Mouse (Mus musculus): ENCODE measurements around the gene Rnf4. TPM values are rescaled to one million over a fixed set of nuclear protein-coding genes. Genes with fewer than 3 reads are reported as not detected.
A peak's percentile ranks its signal among the peaks of the same experiment; 100 is the strongest.

The Rnf4 gene
- total and polyA plus RNA-seq, 3 experiments: 60.3 to 117 (median 112) TPM

- dilution Hi-C loops (cut with MboI; ENCODE audit: extremely low pct_ligation_motif_present, extremely low pct_unique_long_range_greater_than_20kb, low sequenced_read_pairs): no loop called here
- Histone ChIP-seq H3K9me3 (replicated peaks; ENCODE audit: low read length) (peaks cover 24% of the 10 kb centered on the region), H3K79me2 (replicated peaks; ENCODE audit: control insufficient read depth, extremely low read depth, insufficient read depth, poor library complexity, severe bottlenecking) (no peaks in the 10 kb centered on the region), H3K9ac (ENCODE audit: insufficient read depth, low read depth) (no peak overlapping the region), H3K27ac (ENCODE audit: insufficient read depth, low read depth) (no peak overlapping the region), H3K4me3 (replicated peaks in 1 of 3; ENCODE audit: low read depth in 2 of 3, low read length in 2 of 3, poor library complexity in 1 of 3) (no peak overlapping the region), H3K27me3 (replicated peaks) (no peaks in the 10 kb centered on the region), H3K4me2 (ENCODE audit: insufficient read depth, low read depth, poor library complexity, severe bottlenecking) (0 out of 2 replicates have a peak overlapping the region, but pooled peaks have one; percentile 50), H3K4me1 (ENCODE audit: control insufficient read depth in 1 of 2, insufficient read depth in 2 of 2) (peaks cover 0 to 8% of the 10 kb centered on the region in 2 experiments; a peak in 3 of 4 replicates), H3K36me3 (replicated peaks in 1 of 2; ENCODE audit: control insufficient read depth in 1 of 2, insufficient read depth in 1 of 2, low read length in 1 of 2) (no peaks in the 10 kb centered on the region)
- DNase-seq (ENCODE audit: extremely low read depth): no peak
- TF ChIP-seq SIN3A (IDR thresholded peaks at IDR 0.05; ENCODE audit: low read length) (no peak), KAT2A (IDR thresholded peaks at IDR 0.05; ENCODE audit: insufficient replicate concordance, low read length) (no peak), MAFK (IDR thresholded peaks at IDR 0.05; ENCODE audit: insufficient replicate concordance, low read length) (no peak), MEF2A (IDR thresholded peaks at IDR 0.05; ENCODE audit: borderline replicate concordance, low read depth, low read length) (no peak), UBTF (IDR thresholded peaks at IDR 0.05; ENCODE audit: low read depth, low read length) (no peak), RCOR1 (conservative IDR thresholded peaks at IDR 0.05; ENCODE audit: low read depth, low read length) (no peak), NELFE (IDR thresholded peaks at IDR 0.05; ENCODE audit: low read depth, low read length) (no peak), PAX5 (IDR thresholded peaks at IDR 0.05; ENCODE audit: low read length) (no peak), MYC (IDR thresholded peaks at IDR 0.05; ENCODE audit: low read depth, low read length) (no peak), POLR2A (IDR thresholded peaks at IDR 0.05; ENCODE audit: low read depth, low read length) (no peak), BHLHE40 (IDR thresholded peaks at IDR 0.05; ENCODE audit: low read depth, low read length) (no peak), MXI1 (IDR thresholded peaks at IDR 0.05; ENCODE audit: low read depth, low read length) (no peak), JUND (conservative IDR thresholded peaks at IDR 0.05; ENCODE audit: low read depth, low read length) (no peak), ZMIZ1 (IDR thresholded peaks at IDR 0.05; ENCODE audit: low read depth, low read length) (no peak), SMC3 (IDR thresholded peaks at IDR 0.05; ENCODE audit: low read depth, low read length) (no peak), IRF4 (IDR thresholded peaks at IDR 0.05; ENCODE audit: low read depth, low read length) (no peak)
- in situ Hi-C loops (cut with MboI; ENCODE audit: low pct_ligation_motif_present, low pct_unique_long_range_greater_than_20kb, low sequenced_read_pairs): no loop called here
Observed at GRCm38 (mm10) chr5:34287838-34288145, 48.3 kb upstream of the Rnf4 start.

- in situ Hi-C loops (cut with MboI; ENCODE audit: low pct_ligation_motif_present, low pct_unique_long_range_greater_than_20kb, low sequenced_read_pairs): no loop called here
- no peak for DNase-seq (ENCODE audit: extremely low read depth)
- H3K27ac ChIP-seq (ENCODE audit: insufficient read depth, low read depth): no peak within 1 kb of the TSS
- H3K9me3 ChIP-seq (replicated peaks; ENCODE audit: low read length): peaks cover 24% of the 10 kb centered on the region
- peak within 1 kb of the TSS; percentile 50; the same call in 1 of the 2 replicates for H3K4me2 ChIP-seq (ENCODE audit: insufficient read depth, low read depth, poor library complexity, severe bottlenecking)
- no peak within 1 kb of the TSS for H3K9ac ChIP-seq (ENCODE audit: insufficient read depth, low read depth)
- dilution Hi-C loops (cut with MboI; ENCODE audit: extremely low pct_ligation_motif_present, extremely low pct_unique_long_range_greater_than_20kb, low sequenced_read_pairs): no loop called here
- H3K4me3 ChIP-seq (replicated peaks in 1 of 3; ENCODE audit: low read depth in 2 of 3, low read length in 2 of 3, poor library complexity in 1 of 3): peak within 1 kb of the TSS in 1 of 3 experiments; percentile 45
- H3K27me3 ChIP-seq (replicated peaks): no peaks in the 10 kb centered on the region
- no peaks in the 10 kb centered on the region for H3K79me2 ChIP-seq (replicated peaks; ENCODE audit: control insufficient read depth, extremely low read depth, insufficient read depth, poor library complexity, severe bottlenecking)
- TF ChIP-seq NRF1 (IDR thresholded peaks at IDR 0.05; ENCODE audit: low read depth, low read length): peak; percentile 30; the same call in 1 of the 2 replicates
- TF ChIP-seq PAX5 (IDR thresholded peaks at IDR 0.05; ENCODE audit: low read length): no peak
- peaks cover 0 to 8% of the 10 kb centered on the region in 2 experiments; a peak in 3 of 4 replicates for H3K4me1 ChIP-seq (ENCODE audit: control insufficient read depth in 1 of 2, insufficient read depth in 2 of 2)
- no peaks in the 10 kb centered on the region for H3K36me3 ChIP-seq (replicated peaks in 1 of 2; ENCODE audit: control insufficient read depth in 1 of 2, insufficient read depth in 1 of 2, low read length in 1 of 2)
Observed at GRCm38 (mm10) chr5:34288154-34288716, 47.9 kb upstream of the Rnf4 start, which contains the start of the genes Zfyve28 and Cfap99. Gene Zfyve28 (minus strand): TSS chr5:34288449. Gene Cfap99 (plus strand): TSS chr5:34288600.
